Mouse (Mus musculus): ENCODE measurements at regions not wholly inside any gene's neighbourhood (a gene's known extent, or its start where the extent isn't known, plus 50 kb on each side); places are given as distances from the start of the nearest gene placed in this dataset.

DNA sequence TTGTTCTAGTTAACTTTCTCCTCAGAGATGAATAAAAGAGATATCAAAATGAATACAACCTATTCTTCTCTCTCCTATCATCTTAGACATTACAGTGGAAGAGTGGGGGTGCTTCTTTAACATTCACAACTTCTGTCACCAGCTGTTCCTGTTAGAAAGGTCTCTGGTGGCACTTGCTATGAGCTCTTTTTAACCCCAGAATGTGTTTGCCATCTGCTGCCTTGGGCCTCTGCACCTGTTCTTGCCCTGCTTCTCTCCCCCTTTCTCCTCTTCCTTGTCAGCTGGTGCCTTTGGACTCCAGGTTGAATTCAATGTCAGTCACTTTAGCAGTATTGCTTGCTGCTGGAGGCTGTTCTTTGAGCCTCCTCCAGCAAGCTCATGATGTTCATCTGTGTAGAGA lies 1005.5 kb downstream of the Cdh11 start:
- Histone ChIP-seq H3K36me3 (ENCODE audit: control insufficient read depth, insufficient read depth) (no peaks in the 10 kb centered on the region), H3K4me1 (replicated peaks; ENCODE audit: control insufficient read depth, insufficient read depth, low read length) (no peaks in the 10 kb centered on the region), H3K27me3 (replicated peaks; ENCODE audit: control insufficient read depth, insufficient read depth, low read length) (no peaks in the 10 kb centered on the region), H3K27ac (ENCODE audit: low read depth, low read length) (no peak overlapping the region), H3K9ac (ENCODE audit: low read depth, low read length) (no peak overlapping the region), H3K4me2 (replicated peaks; ENCODE audit: low read depth) (no peak overlapping the region), H3K9me3 (ENCODE audit: control insufficient read depth) (no peaks in the 10 kb centered on the region), H3K4me3 (ENCODE audit: low read depth, low read length) (no peak overlapping the region)
- TF ChIP-seq CTCF (IDR thresholded peaks at IDR 0.05; ENCODE audit: low read depth): no peak
- no peak for ATAC-seq

DNA sequence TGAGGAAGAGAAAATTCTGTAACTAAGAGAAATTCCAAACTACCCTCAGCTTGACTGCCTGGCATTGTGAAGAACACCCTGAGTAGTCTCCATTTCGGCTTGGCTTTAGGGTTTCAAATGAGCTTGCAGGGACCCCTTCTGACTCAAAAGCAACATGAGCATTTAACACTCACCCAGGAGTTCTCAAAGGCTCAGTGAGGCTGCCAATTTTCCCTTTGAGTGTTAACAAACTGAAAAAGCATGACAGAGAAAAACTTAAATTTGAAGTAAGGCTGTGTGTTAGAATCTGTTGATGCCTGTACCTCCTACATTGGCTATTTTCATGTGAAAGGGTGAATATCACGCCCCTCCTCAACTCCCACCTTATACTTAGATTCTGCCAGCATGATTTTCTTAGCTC lies 1017.9 kb downstream of the Cdh11 start:
- Histone ChIP-seq H3K36me3 (ENCODE audit: control insufficient read depth, insufficient read depth) (no peaks in the 10 kb centered on the region), H3K4me2 (replicated peaks; ENCODE audit: low read depth) (no peak overlapping the region), H3K4me1 (replicated peaks; ENCODE audit: control insufficient read depth, insufficient read depth, low read length) (no peaks in the 10 kb centered on the region), H3K9me3 (ENCODE audit: control insufficient read depth) (no peaks in the 10 kb centered on the region), H3K4me3 (ENCODE audit: low read depth, low read length) (no peak overlapping the region), H3K27ac (ENCODE audit: low read depth, low read length) (no peak overlapping the region), H3K27me3 (replicated peaks; ENCODE audit: control insufficient read depth, insufficient read depth, low read length) (no peaks in the 10 kb centered on the region), H3K9ac (ENCODE audit: low read depth, low read length) (no peak overlapping the region)
- ATAC-seq: no peak
- no peak for TF ChIP-seq CTCF (IDR thresholded peaks at IDR 0.05; ENCODE audit: low read depth)
- 43% methylated on average over 2 of the region's 2 CpGs for WGBS
